Mouse (Mus musculus): ENCODE data around the gene Gpr1.

The Gpr1 gene

GRCm38 (mm10) chr1:63214271-63214558 is at the start of gene Gpr1:
Gpr1 (minus strand) TSS chr1:63214543.
- in situ Hi-C loops (cut with MboI, MseI), result no loop called here

- in situ Hi-C loops (cut with MboI, MseI), result no loop called here
Measured at GRCm38 (mm10) chr1:63263671-63264070, 49.3 kb upstream of the Gpr1 start.

DNA sequence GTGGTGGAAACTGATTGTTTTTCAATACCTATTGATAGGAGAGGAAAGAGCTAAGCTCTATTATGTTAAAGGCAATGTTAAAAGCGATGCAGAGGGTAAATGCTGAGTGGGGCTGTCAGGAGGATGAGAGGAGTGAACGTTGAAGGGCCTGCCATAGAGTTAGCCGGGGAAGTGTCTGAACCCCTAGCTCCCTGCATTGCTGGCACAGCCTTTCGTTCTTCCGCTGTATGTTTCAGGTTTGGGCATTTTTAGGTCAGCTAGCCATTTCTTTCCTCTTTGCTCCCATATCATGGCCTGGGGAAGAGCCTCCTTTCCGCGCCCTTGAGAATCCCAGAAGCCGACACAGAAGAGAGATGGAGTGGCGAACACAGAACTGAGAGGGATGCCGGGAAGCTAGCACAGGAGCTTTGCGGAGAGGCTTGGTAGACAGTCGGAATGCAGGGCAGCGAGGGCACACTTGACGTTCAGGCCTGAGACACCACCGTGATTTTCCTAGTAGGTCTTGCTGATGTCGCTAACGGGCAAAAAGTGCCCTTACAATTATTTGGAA is 46.8 kb upstream of the Gpr1 start:
- in situ Hi-C loops (cut with MboI, MseI), result no loop called here

GRCm38 (mm10) chr1:63260742-63261033 is 46.3 kb upstream of the Gpr1 start:
- in situ Hi-C loops (cut with MboI, MseI), result no loop called here

DNA sequence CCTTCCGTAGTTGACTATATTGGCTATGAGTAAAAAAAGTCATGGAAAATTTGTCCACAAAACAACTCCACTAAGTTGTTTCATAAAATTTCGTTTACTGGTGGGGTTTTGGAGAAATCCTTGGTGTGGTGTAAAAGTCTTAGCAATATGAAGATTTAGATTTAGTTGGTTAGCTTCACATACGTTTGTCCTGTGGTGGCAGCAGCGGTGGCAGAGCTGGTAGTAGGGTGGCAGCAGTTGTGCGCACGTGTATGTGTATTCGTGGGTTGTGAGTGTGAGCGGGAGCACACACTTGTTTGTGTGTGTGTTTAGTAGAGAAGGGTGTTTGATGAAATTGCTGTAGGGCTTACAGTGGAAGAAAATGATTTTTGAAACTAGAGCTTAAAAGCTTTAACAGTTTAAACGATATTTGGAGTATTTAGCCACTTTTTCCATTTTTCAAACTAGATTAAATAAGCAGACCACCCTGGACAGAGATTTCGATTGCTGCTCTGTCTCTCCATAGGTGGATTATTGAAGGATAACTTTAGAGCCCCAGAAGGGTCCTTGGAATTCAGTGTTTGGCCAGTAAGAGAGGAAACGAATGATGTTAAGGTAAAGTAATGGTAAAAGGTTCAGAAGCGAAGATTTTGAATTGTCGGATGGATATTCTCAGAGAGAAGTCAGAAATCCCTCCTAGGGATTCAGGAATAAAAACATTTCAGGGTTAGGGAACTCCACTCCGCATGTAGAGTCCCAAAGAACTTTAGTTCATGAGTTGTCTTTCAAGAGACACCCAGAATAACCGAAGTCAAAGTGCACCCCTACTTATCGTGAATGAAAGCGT is 45.8 kb upstream of the Gpr1 start:
- in situ Hi-C loops (cut with MboI, MseI), result no loop called here

DNA sequence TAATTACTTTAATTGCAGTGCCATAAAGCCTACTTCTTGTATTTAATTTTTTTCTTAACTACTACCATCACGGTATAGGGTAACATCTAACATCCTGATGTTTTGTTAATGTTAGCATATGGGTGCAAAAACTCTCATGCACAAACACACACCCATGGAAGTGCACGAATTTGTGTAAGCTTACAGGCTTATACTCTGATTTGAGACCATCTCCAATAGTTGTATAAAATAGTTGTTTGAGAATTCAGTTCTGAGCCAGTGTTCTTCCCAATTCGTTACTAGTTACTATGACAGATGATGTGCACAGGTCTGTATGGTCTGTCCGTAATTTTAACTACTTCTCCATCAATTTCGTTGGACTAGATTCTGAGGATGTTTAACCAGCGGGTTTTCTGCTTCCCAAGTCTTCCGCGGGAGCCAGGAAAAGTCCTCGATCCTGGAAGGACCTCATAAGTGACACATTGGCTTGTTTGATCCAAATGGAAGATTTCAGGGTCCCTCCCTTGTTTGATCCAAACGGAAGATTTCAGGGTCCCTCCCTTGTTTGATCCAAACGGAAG is 45.0 kb upstream of the Gpr1 start:
- in situ Hi-C loops (cut with MboI, MseI), result no loop called here

GRCm38 (mm10) chr1:63258501-63258900 is 44.2 kb upstream of the Gpr1 start:
- in situ Hi-C loops (cut with MboI, MseI), result no loop called here

- in situ Hi-C loops (cut with MboI, MseI), result no loop called here
Measured at GRCm38 (mm10) chr1:63256083-63256482, 41.7 kb upstream of the Gpr1 start.

DNA sequence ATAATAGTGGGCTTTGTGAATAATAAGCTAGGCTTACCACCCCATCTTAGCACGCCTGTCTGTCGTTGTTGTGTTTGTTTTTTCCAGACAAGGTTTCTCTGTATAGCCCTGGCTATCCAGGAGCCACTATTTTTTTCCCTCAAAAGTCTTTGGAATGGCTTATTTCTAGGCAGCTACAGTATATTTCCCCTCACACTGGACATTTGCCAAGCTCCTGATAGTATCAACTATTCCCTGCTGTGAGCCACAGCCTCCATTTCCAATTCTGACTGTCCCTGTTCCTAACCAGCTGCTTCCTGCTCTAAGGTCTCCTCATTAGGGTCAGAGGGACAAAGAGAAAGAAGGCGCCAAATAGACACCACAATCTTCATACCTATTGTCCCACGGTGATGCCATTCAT is 40.8 kb upstream of the Gpr1 start:
- in situ Hi-C loops (cut with MboI, MseI), result no loop called here

DNA sequence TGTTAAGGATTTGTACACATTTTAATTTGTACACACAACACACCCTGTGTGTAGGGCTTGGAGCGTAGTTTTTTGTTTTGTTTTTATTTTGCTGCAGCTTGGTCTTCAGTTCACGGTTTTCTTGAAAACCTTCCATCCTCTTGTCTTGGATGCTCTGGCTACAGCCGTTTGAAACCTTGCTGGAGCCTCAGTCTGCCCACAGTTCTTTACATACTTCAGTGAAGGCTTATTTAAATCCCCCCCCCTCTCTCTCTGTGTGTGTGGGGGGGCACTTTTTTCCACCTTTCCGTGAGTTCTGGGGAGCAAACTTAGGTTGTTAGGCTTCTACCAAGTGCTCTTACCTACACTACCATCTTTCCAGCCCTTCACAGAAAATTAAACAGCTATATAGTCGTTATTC is 38.9 kb upstream of the Gpr1 start:
- in situ Hi-C loops (cut with MboI, MseI), result no loop called here

- in situ Hi-C loops (cut with MboI, MseI), result no loop called here
Measured at GRCm38 (mm10) chr1:63252351-63253209, 38.2 kb upstream of the Gpr1 start.

DNA sequence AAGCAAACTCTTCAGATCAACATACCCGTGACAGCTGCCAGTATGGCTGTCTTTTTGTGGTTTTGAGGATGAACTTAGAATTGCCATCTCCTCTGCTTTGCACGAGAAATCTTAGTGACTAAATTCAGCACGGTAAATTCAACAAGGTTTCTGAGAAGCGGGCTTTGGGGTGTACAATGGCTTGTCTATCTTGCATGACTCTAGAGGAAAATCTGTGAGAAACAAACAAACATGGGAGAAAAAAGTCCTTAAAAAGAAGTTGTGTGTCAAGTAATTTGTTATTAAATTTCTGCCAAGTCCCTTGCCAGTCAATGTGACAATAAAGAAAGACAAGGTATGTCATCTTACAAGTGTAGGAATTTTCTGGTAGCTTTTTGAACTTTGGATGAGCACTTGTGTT is 34.9 kb upstream of the Gpr1 start:
- in situ Hi-C loops (cut with MboI, MseI), result no loop called here

DNA sequence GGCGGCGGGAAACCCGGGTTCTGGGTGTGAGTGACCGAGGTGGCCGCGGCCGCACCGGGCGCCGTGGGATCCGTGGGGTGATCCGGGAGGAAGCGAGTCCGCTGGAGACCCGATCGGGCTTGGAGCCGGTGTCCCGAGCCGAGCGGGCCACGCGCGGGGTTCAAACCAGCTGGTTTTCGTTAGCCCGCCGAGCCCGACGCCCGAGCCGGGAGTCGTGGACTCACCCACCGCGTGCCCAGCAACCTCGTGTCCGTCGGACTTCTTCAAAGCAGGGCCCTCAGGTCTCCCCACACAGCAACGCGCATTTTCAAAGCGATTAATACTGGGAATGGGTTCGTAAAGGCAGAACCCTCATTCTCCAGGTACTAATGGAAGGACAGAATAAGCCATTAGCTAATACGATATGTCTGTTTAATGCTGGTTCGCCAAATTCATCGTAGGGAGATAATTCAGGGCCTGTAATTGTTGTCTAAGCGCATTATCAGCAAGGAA is 34.1 kb upstream of the Gpr1 start:
- in situ Hi-C loops (cut with MboI, MseI), result no loop called here

DNA sequence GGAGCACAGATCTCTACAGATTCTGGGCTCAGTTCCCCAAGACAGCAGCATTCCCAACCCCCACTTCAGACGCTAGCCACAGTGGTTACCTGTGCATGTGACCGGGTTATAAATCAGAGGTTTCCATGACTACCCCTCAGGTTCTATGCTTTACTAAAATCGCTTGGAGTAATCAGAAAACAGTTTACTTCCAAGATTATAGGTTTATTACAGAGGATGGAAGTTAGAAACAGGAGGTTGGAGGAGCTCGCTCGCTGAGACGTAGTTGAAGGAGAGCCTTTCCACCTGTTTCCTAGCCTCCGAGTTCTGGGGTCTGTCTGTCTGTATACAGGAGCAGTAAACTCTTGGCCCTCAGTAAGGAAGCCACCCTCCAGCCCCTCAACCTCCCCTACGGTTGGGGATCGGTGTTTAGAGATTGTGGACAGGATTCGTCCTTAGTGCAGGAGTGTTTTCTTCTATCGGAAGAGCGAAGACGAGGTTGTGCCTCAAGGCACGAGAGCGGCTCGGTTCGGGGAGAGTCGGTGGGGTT is 33.6 kb upstream of the Gpr1 start:
- in situ Hi-C loops (cut with MboI, MseI), result no loop called here

GRCm38 (mm10) chr1:63246862-63247521 is 32.6 kb upstream of the Gpr1 start:
- in situ Hi-C loops (cut with MboI, MseI), result no loop called here

- in situ Hi-C loops (cut with MboI, MseI), result no loop called here
Measured at GRCm38 (mm10) chr1:63243854-63244253, 29.5 kb upstream of the Gpr1 start.

DNA sequence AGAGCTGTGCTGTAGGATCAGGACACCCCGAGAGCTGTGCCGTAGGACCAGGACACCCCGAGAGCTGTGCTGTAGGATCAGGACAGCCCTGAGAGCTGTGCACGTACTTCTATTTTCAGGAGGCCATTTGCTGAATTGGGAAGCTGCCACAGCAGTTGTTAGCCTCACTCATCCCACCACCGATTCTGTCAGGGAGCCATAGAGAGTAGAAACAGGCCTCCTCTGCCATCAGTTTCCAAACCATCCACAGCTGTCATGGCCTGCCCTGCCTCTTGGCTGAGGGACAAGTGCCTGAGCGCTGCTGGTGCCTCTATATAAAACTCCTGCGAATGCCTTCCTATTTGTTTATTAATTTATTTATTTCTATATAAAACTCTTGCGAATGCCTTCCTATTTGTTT is 25.4 kb upstream of the Gpr1 start:
- in situ Hi-C loops (cut with MboI, MseI), result no loop called here

GRCm38 (mm10) chr1:63239305-63239704 is 25.0 kb upstream of the Gpr1 start:
- in situ Hi-C loops (cut with MboI, MseI), result no loop called here

DNA sequence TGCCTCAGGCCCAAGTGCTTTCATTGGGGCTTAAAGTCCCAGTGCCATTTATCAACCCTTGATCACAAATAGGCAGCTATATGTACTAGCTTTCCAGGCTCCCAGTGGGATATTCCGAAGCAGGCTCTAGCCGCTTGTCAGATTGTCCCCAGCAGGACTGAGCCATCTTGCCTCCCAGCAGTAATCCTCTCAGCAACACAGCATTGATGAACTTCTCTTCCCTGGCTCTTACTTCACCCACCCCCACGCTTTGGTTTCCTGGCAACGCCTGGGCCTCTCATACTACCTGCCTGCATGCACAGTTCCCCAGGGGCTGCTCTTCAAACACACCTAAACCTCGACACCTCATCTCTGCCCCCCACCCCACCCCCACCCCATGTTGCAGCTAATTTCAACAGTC is 23.0 kb upstream of the Gpr1 start:
- in situ Hi-C loops (cut with MboI, MseI), result no loop called here

- in situ Hi-C loops (cut with MboI, MseI), result no loop called here
Measured at GRCm38 (mm10) chr1:63227241-63227640, 12.9 kb upstream of the Gpr1 start.

GRCm38 (mm10) chr1:63225890-63226289 is 11.5 kb upstream of the Gpr1 start:
- in situ Hi-C loops (cut with MboI, MseI), result no loop called here

DNA sequence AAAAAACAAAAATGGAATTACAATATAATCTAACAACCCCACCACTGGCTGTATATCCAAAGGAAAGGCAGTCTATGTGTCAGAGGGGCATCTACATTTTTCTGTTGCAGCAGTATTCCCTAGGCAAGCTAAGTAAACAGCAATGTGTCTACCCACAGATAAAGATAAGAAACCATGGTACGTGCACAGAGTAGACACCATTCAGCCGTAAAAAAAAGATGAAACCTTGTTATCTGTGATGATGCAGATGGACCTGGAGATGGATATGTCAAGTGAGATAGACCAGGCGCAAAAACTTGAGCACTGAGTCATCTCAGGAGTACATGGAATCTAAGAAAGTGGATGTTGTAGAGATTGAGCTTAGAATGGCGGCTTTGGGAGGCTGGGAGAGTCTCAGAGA is 10.7 kb upstream of the Gpr1 start:
- in situ Hi-C loops (cut with MboI, MseI), result no loop called here

All from regulatory T cell (primary cell).